Mouse (Mus musculus) midbrain, embryonic 16.5 days (tissue): ENCODE results near the gene Kcnc3. TPM values are rescaled to one million over a fixed set of nuclear protein-coding genes. Genes with fewer than 3 reads are reported as not detected.

Experiments
- ATAC-seq: fragments of 200-750 bp; cut with Nextera tagmentation; 2 replicates; pipeline ENCODE4 v1.8.0; 2017; ENCODE audit warnings: moderate TSS enrichment
- H3K27ac ChIP-seq: fragments of 300-500 bp; sonication (generic); 2 replicates; pipeline ENCODE4 v1.5.1; 2014; ENCODE audit warnings: mild to moderate bottlenecking, low read length, mixed read lengths
- H3K27me3 ChIP-seq: fragments of 300-500 bp; sonication (generic); 2 replicates; pipeline ENCODE4 v1.6.1; 2014; ENCODE audit warnings: low read depth, low read length, mixed read lengths; ENCODE audit not compliant: control insufficient read depth, insufficient read depth
- H3K36me3 ChIP-seq: fragments of 300-500 bp; sonication (generic); 2 replicates; pipeline ENCODE4 v1.6.1; 2014; ENCODE audit warnings: mild to moderate bottlenecking, low read length, moderate library complexity, mixed read lengths; ENCODE audit not compliant: control insufficient read depth, insufficient read depth
- H3K4me1 ChIP-seq: fragments of 300-500 bp; sonication (generic); 2 replicates; pipeline ENCODE4 v1.6.1; 2014; ENCODE audit warnings: mild to moderate bottlenecking, low read length, mixed read lengths; ENCODE audit not compliant: control insufficient read depth, insufficient read depth
- H3K4me2 ChIP-seq: fragments of 300-500 bp; sonication (generic); 2 replicates; pipeline ENCODE4 v1.6.1; 2014; ENCODE audit warnings: mild to moderate bottlenecking, low read length, mixed read lengths
- H3K4me3 ChIP-seq: fragments of 300-500 bp; sonication (generic); 2 replicates; pipeline ENCODE4 v1.5.1; 2014; ENCODE audit warnings: low read depth, mild to moderate bottlenecking, low read length, moderate library complexity, mixed read lengths
- H3K9ac ChIP-seq: fragments of 300-500 bp; sonication (generic); 2 replicates; pipeline ENCODE4 v1.6.1; 2014; ENCODE audit warnings: low read depth, low read length, mixed read lengths
- H3K9me3 ChIP-seq: fragments of 300-500 bp; sonication (generic); replicated peaks from 2 replicates; pipeline ENCODE4 v1.6.1; 2014; ENCODE audit warnings: mild to moderate bottlenecking, low read length, mixed read lengths; ENCODE audit not compliant: control insufficient read depth, poor library complexity, severe bottlenecking
- WGBS: fragments of 180-500 bp; shearing (Covaris S2); extraction: QIAGEN DNeasy Blood & Tissue Kit; methylation state at CpG from one replicate; pipeline ENCODE4 v1.1.7; 2014; 5-methylcytosine and 5-hydroxymethylcytosine counted together
- polyA plus RNA-seq: library from polyadenylated mRNA; unstranded; fragments of >200 nt; fragmentation: Nextera tagmentation; extraction: Ambion mirVana; gene quantifications from 2 replicates; pipeline ENCODE4 v1.2.1, GENCODE M21; 2015

Kcnc3 gene
- polyA plus RNA-seq, 1 experiment from 2014 or later: 6.4 TPM

DNA sequence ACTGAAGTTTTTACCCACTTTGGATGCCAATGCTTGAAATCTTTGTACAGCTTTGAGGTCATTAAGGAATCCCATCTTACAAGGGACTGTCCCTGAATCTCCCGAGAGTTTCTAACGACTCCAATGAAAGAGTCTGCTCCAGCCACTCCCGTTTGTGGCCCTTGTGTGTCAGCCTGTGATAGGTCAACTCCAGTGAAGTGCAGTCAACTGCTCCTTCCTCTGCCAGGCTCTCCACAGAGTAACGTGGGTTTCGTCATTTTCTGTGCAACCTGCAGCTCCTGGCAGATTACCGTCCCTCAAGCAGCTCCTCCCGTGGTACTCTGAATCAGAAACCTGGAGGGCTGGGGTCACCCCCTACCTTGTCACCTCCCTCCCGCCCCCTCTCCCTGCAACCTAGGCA is 27.2 kb upstream of the Kcnc3 start:
- ATAC-seq: no peak
- WGBS: 57% methylated on average over 8 of the region's 8 CpGs
- Histone ChIP-seq H3K27me3 (no peaks in the 10 kb centered on the region), H3K9me3 (no peaks in the 10 kb centered on the region), H3K27ac (no peak overlapping the region), H3K9ac (no peak overlapping the region), H3K4me1 (no peaks in the 10 kb centered on the region), H3K36me3 (no peaks in the 10 kb centered on the region), H3K4me2 (no peak overlapping the region), H3K4me3 (no peak overlapping the region)

DNA sequence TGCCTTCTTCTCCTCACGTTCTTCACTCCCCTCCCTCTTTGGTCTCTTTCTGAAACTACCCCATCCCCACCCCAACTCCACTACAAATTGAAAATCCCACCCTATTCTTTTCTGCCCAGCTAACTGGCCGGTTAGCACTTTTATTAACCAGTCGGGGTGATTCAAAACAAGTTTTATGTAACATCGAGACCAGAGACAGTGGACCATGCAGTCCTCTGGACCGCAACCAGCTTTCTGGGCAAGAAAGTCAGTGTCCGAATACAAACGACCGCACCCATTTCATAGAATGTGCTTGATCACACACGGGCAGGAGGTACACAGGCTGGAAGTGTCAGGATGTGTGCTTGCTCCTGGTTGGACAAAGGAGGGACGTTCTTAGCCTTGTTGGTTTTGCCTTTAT is 26.0 kb upstream of the Kcnc3 start:
- no peak overlapping the region for H3K4me2 ChIP-seq
- ATAC-seq: no peak

DNA sequence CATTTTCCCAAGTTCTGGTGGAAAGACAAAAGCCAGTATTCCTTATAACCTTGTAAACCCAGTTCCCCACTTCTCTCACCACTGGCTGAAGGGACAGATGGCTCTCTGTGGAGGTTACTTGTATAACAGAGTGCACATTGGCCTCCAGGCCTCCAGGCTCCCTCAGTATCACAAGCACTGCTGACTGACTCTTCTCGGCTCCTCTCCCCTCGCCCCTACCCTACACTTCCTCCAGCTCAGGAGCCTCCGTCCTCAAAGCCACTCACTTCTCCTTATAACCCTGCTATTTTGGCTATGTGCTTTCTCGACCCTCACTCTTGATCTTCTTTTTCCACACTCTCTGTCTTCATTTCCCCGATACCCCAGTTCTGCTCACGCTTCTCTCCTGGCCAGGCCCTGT is 25.1 kb upstream of the Kcnc3 start:
- Histone ChIP-seq H3K4me1 (no peaks in the 10 kb centered on the region), H3K36me3 (no peaks in the 10 kb centered on the region), H3K9me3 (no peaks in the 10 kb centered on the region), H3K27ac (no peak overlapping the region), H3K27me3 (no peaks in the 10 kb centered on the region), H3K4me2 (no peak overlapping the region), H3K4me3 (no peak overlapping the region), H3K9ac (no peak overlapping the region)
- WGBS: 77% methylated on average over 6 of the region's 6 CpGs
- no peak for ATAC-seq

More for the DNA sequence above, 26.0 kb upstream of the Kcnc3 start:
- Histone ChIP-seq H3K4me1 (no peaks in the 10 kb centered on the region), H3K9ac (no peak overlapping the region), H3K27me3 (no peaks in the 10 kb centered on the region), H3K9me3 (no peaks in the 10 kb centered on the region), H3K27ac (no peak overlapping the region), H3K4me3 (no peak overlapping the region), H3K36me3 (no peaks in the 10 kb centered on the region)
- 81% methylated on average over 10 of the region's 10 CpGs for WGBS

DNA sequence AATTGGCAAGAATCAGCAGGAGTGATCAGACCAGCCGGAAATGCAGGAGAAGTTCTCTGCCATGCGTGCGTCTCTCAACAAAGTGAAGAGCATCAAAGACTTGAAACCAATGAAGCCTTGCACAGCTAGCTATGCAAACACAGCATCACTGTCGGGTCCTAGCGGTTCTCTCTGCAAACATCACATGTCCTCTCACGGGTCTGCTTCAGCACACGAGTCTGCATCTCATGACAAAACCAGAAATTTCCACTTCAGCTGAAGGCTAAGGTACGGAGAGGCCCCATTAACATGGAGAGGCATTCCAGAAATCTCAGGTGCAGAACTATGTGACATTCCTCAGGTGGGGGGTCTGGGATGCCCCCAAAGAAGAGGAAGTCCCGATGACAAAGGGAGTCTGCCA is 21.7 kb upstream of the Kcnc3 start:
- no peaks in the 10 kb centered on the region for H3K4me1 ChIP-seq
- no peak overlapping the region for H3K27ac ChIP-seq
- 72% methylated on average over 9 of the region's 9 CpGs for WGBS
- H3K9me3 ChIP-seq: no peaks in the 10 kb centered on the region
- no peak overlapping the region for H3K9ac ChIP-seq
- no peak overlapping the region for H3K4me2 ChIP-seq
- H3K27me3 ChIP-seq: no peaks in the 10 kb centered on the region
- H3K36me3 ChIP-seq: no peaks in the 10 kb centered on the region
- H3K4me3 ChIP-seq: no peak overlapping the region
- no peak for ATAC-seq

DNA sequence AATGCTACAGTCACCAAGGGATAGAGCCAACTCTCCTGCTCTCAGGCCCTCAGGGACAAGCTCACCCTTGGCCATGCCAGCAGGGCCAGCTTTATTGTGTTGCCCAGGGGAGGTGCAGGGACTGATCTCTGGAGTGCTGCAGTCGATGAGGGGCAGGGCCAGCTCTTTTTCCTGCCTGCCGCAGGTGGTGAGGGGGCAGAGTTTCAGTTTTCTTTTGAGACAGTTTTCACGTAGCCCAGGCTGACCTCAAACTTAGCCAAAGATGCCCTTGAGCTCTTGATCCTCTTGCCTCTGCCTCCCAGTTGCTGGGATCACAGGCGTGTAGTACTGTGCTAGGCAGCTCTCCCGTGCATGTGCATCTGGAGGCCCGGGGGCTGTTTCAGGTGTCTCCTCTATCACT is 19.5 kb upstream of the Kcnc3 start:
- Histone ChIP-seq H3K9ac (no peak overlapping the region), H3K9me3 (no peaks in the 10 kb centered on the region), H3K4me1 (no peaks in the 10 kb centered on the region), H3K4me2 (no peak overlapping the region), H3K27me3 (no peaks in the 10 kb centered on the region), H3K36me3 (no peaks in the 10 kb centered on the region), H3K4me3 (no peak overlapping the region), H3K27ac (no peak overlapping the region)
- ATAC-seq: no peak
- 88% methylated on average over 6 of the region's 6 CpGs for WGBS

DNA sequence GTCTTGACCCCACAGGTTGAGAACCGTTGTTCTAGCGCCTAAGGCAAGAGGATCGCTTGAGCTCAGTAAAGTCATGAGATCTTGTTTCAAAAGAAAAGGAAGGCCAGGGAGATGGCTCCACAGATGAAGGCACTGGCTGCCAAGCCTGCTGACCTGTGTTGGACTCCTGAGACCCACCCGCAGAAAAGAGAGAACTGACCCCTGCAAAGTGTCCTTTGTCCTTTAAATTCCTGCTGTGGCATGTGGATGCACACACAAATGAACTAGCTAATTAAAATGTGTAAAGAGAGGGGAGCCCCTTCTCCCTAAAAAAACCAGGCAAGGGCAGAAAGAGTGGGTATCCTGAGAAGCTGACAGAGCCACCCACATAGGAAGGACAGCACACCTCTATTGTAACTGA is 18.7 kb upstream of the Kcnc3 start:
- Histone ChIP-seq H3K36me3 (no peaks in the 10 kb centered on the region), H3K4me3 (no peak overlapping the region), H3K27ac (no peak overlapping the region), H3K4me2 (no peak overlapping the region), H3K27me3 (no peaks in the 10 kb centered on the region), H3K9ac (no peak overlapping the region), H3K4me1 (no peaks in the 10 kb centered on the region), H3K9me3 (no peaks in the 10 kb centered on the region)
- WGBS: 40% methylated on average over 4 of the region's 4 CpGs
- no peak for ATAC-seq

DNA sequence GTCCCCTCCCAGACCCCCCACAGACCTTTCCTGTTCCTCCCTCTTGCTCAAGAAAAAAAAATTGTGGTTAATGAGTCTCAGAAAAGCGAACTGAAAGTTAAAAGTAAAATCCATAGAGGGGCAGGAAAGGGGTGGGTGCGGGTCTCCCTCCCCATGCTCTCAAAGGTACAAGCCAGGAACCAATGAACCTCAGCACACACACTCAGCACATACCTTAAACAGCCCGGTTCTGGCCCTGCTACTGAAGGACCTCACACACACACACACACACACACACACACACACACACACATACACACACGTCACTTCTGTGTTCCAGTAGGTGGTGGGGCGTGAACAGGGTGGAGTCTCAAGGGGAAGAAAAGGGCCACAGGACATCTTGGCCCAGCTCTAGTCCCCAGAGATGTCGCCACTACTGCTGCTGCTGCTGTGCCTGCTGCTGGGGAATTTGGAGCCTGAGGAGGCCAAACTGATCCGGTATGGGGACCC is 18.2 kb upstream of the Kcnc3 start, which contains the start of gene Napsa:
Napsa (plus strand) TSS at position 168 of the 489 bp plus-strand sequence.
- ATAC-seq: no peak
- H3K4me2 ChIP-seq: no peak within 1 kb of the TSS
- no peaks in the 10 kb centered on the region for H3K27me3 ChIP-seq
- H3K36me3 ChIP-seq: no peaks in the 10 kb centered on the region
- H3K27ac ChIP-seq: no peak within 1 kb of the TSS
- WGBS: 32% methylated on average over 7 of the region's 7 CpGs
- no peaks in the 10 kb centered on the region for H3K4me1 ChIP-seq
- no peak within 1 kb of the TSS for H3K9ac ChIP-seq
- no peak within 1 kb of the TSS for H3K4me3 ChIP-seq
- H3K9me3 ChIP-seq: no peaks in the 10 kb centered on the region

DNA sequence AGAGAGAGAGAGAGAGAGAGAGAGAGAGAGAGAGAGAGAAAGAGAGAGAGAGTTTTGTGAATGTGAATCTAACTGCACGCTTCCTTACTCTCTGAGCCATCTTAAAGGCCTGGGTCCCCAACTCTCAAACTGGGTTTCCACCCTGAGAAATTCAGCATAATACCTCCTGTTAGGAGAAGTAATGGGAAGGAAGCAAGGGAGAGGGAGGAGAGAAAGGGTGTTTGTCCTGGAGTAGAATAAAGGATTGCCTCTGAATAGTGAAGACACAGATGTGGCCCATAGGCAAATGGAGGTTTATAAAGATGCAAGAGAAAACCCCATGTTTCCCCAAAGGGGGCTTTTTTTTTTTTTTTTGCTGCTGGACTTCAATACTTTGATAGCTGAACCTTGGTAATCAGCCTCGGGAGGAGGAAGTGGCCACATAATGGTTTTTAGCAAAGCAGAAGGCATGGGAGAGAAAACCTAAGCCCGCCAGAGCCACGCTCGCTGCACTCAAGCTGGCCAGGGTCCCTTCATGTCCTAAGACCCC is 17.4 kb upstream of the Kcnc3 start:
- H3K4me2 ChIP-seq: no peak overlapping the region
- no peak overlapping the region for H3K9ac ChIP-seq
- H3K27ac ChIP-seq: no peak overlapping the region
- H3K4me3 ChIP-seq: no peak overlapping the region
- WGBS: 67% methylated on average over 5 of the region's 5 CpGs
- H3K27me3 ChIP-seq: no peaks in the 10 kb centered on the region
- no peak for ATAC-seq
- H3K4me1 ChIP-seq: no peaks in the 10 kb centered on the region
- H3K9me3 ChIP-seq: no peaks in the 10 kb centered on the region
- H3K36me3 ChIP-seq: no peaks in the 10 kb centered on the region

DNA sequence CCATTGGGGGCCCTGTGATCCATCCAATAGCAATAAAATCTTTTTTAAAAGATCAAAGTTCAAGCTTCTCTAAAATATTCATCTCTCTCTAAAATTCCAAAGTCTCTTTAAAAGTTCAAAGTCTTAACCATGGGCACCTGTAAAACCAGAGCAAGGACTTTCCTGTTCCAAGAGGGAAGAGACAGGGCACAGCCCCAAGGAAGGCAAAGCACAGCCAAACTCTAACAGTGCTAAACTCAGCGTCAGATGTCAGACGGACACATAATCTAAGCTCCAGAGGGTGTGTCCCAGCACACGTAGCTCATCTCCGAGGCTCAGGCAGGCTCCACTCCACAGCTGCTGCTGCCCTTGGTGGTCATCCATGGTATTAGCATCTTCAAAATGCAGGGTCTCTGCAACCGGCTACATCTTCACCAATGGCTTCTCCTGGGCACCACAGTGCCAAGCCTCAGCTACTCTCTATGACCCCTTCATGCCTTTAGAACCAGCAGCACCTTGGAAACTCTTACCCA is 14.1 kb upstream of the Kcnc3 start:
- Histone ChIP-seq H3K9ac (no peak overlapping the region), H3K4me3 (no peak overlapping the region), H3K36me3 (no peaks in the 10 kb centered on the region), H3K27me3 (no peaks in the 10 kb centered on the region), H3K9me3 (no peaks in the 10 kb centered on the region), H3K27ac (no peak overlapping the region), H3K4me1 (no peaks in the 10 kb centered on the region), H3K4me2 (no peak overlapping the region)
- no peak for ATAC-seq
- WGBS: 54% methylated on average over 5 of the region's 5 CpGs
